Mouse (Mus musculus) thymus, adult 2 months (tissue): ENCODE results near the gene Mief2. TPM values are rescaled to one million over a fixed set of nuclear protein-coding genes. Genes with fewer than 3 reads are reported as not detected.

ENCODE experiments used
- DNase-seq: peaks from one replicate; pipeline ENCODE4 v3.0.0; 2021
- H3K27ac ChIP-seq: fragments of 200-500 bp; 2 replicates; pipeline ENCODE4 v1.5.1; 2012; ENCODE audit warnings: low read length, control low read depth; ENCODE audit not compliant: control insufficient read depth, insufficient read depth
- H3K27me3 ChIP-seq: fragments of 200-500 bp; 2 replicates; pipeline ENCODE4 v1.6.1; 2012; ENCODE audit warnings: mild to moderate bottlenecking, low read length, moderate library complexity, mixed read lengths; ENCODE audit not compliant: control insufficient read depth, insufficient read depth
- H3K36me3 ChIP-seq: fragments of 200-500 bp; 2 replicates; pipeline ENCODE4 v1.6.1; 2012; ENCODE audit warnings: mild to moderate bottlenecking, low read length, moderate library complexity; ENCODE audit not compliant: control insufficient read depth, insufficient read depth
- H3K4me1 ChIP-seq: fragments of 200-500 bp; replicated peaks from 2 replicates; pipeline ENCODE4 v1.6.1; 2012; ENCODE audit warnings: low read length; ENCODE audit not compliant: control insufficient read depth, insufficient read depth
- H3K4me3 ChIP-seq: fragments of 200-500 bp; 2 replicates; pipeline ENCODE4 v1.5.1; 2012; ENCODE audit warnings: mild to moderate bottlenecking, low read length, control low read depth, moderate library complexity; ENCODE audit not compliant: control insufficient read depth, insufficient read depth
- CTCF ChIP-seq: fragments of 200-500 bp; IDR thresholded peaks from 2 replicates; pipeline ENCODE4 v1.5.1; 2012; ENCODE audit warnings: mild to moderate bottlenecking, control low read depth, low read length, moderate library complexity, borderline replicate concordance; ENCODE audit not compliant: control insufficient read depth, poor library complexity, insufficient read depth; ENCODE audit errors: extremely low read depth
- POLR2A ChIP-seq: fragments of 200-500 bp; IDR thresholded peaks from 2 replicates; pipeline ENCODE4 v1.6.1; 2012; ENCODE audit warnings: mild to moderate bottlenecking, low read length, control low read depth, moderate library complexity; ENCODE audit not compliant: control insufficient read depth, poor library complexity, insufficient read depth; ENCODE audit errors: extremely low read depth
- WGBS: fragments of 180-500 bp; shearing (Covaris S2); methylation state at CpG from one replicate; pipeline ENCODE4 v1.1.7; 2018; 5-methylcytosine and 5-hydroxymethylcytosine counted together
- polyA plus RNA-seq: library from polyadenylated mRNA; depleted of rRNA; stranded (reverse); fragments of >200 nt; gene quantifications from 2 replicates; pipeline ENCODE4 v1.2.3, GENCODE M21; 2012

Gene Mief2
- polyA plus RNA-seq, 1 experiment, result 26.1 TPM

GRCm38 (mm10) chr11:60719263-60719662, 8.9 kb upstream of the Mief2 start:
- H3K27ac ChIP-seq, result no peak overlapping the region
- no peak overlapping the region for H3K4me3 ChIP-seq
- H3K27me3 ChIP-seq, result no peaks in the 10 kb centered on the region
- H3K4me1 ChIP-seq, result no peaks in the 10 kb centered on the region
- WGBS, result 66% methylated on average over 5 of the region's 5 CpGs
- H3K36me3 ChIP-seq, result peaks cover 79% of the 10 kb centered on the region
- DNase-seq, result no peak
- TF ChIP-seq CTCF (no peak), POLR2A (no peak)

GRCm38 (mm10) chr11:60726601-60727391, 1.4 kb upstream of the Mief2 start, which contains the start of gene Flii:
Flii (minus strand) TSS chr11:60727263.
- H3K27ac ChIP-seq, result peak within 1 kb of the TSS; percentile 76
- H3K27me3 ChIP-seq, result no peaks in the 10 kb centered on the region
- DNase-seq, result peak; percentile 84
- TF ChIP-seq CTCF (peak; percentile 80), POLR2A (no peak; the same call in none of the 2 replicates)
- H3K4me1 ChIP-seq, result peaks cover 18% of the 10 kb centered on the region
- H3K4me3 ChIP-seq, result peak within 1 kb of the TSS; percentile 91
- 2% methylated on average over 71 of the region's 71 CpGs for whole genome bisulfite sequencing
- H3K36me3 ChIP-seq, result peaks cover 21% of the 10 kb centered on the region

- DNase-seq, result no peak
- Histone ChIP-seq H3K36me3 (peaks cover 15% of the 10 kb centered on the region), H3K27ac (peak overlapping the region; percentile 76), H3K4me3 (peak overlapping the region; percentile 91), H3K27me3 (no peaks in the 10 kb centered on the region), H3K4me1 (peaks cover 18% of the 10 kb centered on the region)
- 7% methylated on average over 12 of the region's 12 CpGs for WGBS
- TF ChIP-seq CTCF (0 out of 2 replicates have a peak, but pooled peaks have one; percentile 4), POLR2A (no peak)
Observed at GRCm38 (mm10) chr11:60727392-60728140, 632 bp upstream of the Mief2 start.

GRCm38 (mm10) chr11:60729217-60729641, 1.0 kb downstream of the Mief2 start:
- Histone ChIP-seq H3K4me3 (no peak overlapping the region), H3K36me3 (0 out of 2 replicates have a peak, but pooled peaks cover under 1% of the 10 kb centered on the region), H3K27me3 (no peaks in the 10 kb centered on the region), H3K27ac (no peak overlapping the region), H3K4me1 (peaks cover 18% of the 10 kb centered on the region)
- 85% methylated on average over 6 of the region's 6 CpGs for WGBS
- no peak for TF ChIP-seq CTCF
- no peak for TF ChIP-seq POLR2A
- no peak for DNase-seq

GRCm38 (mm10) chr11:60730169-60730568, 2.0 kb downstream of the Mief2 start:
- no peaks in the 10 kb centered on the region for H3K27me3 ChIP-seq
- DNase-seq, result no peak
- WGBS, result 92% methylated on average over 9 of the region's 9 CpGs
- H3K4me1 ChIP-seq, result peaks cover 18% of the 10 kb centered on the region
- no peak overlapping the region for H3K4me3 ChIP-seq
- H3K27ac ChIP-seq, result no peak overlapping the region
- TF ChIP-seq CTCF (no peak), POLR2A (no peak)
- H3K36me3 ChIP-seq, result no peaks in the 10 kb centered on the region

GRCm38 (mm10) chr11:60731251-60731650, 3.1 kb downstream of the Mief2 start:
- H3K4me3 ChIP-seq, result no peak overlapping the region
- TF ChIP-seq CTCF, result no peak
- TF ChIP-seq POLR2A, result no peak
- H3K4me1 ChIP-seq, result peaks cover 13% of the 10 kb centered on the region
- H3K27ac ChIP-seq, result no peak overlapping the region
- WGBS, result 96% methylated on average over 14 of the region's 14 CpGs
- no peaks in the 10 kb centered on the region for H3K36me3 ChIP-seq
- H3K27me3 ChIP-seq, result no peaks in the 10 kb centered on the region
- DNase-seq, result no peak
